Mouse (Mus musculus) ES-E14 (cell line): ENCODE data around the gene Gm20821. TPM values are rescaled to one million over a fixed set of nuclear protein-coding genes. Genes with fewer than 3 reads are reported as not detected.
"Not testable (repeated sequence)": the region's sequence is repeated elsewhere in the genome, so short reads cannot be mapped to it uniquely, and the experiment has no call there.

Experiments used
- DNase-seq: peaks from one replicate; pipeline ENCODE4 v3.0.0-alpha.2; 2013; ENCODE audit warnings: low read depth, low spot score
- H3K27ac ChIP-seq: 2 replicates; pipeline ENCODE4 v1.5.1; 2012; ENCODE audit warnings: low read depth, mild to moderate bottlenecking, low read length, moderate library complexity, mixed read lengths; ENCODE audit not compliant: poor library complexity, insufficient read depth, severe bottlenecking
- H3K36me3 ChIP-seq: 2 replicates; pipeline ENCODE4 v1.6.1; 2012; ENCODE audit warnings: mild to moderate bottlenecking, low read length, moderate library complexity, mixed read lengths; ENCODE audit not compliant: control insufficient read depth, poor library complexity, insufficient read depth, severe bottlenecking
- H3K4me1 ChIP-seq, 2 experiments: fragments of 150-350 bp in 1 of 2; sonication (generic) in 1 of 2; 2 replicates each; pipeline ENCODE4 v1.6.1; 2012; ENCODE audit warnings: low read length in 2 of 2, mild to moderate bottlenecking in 1 of 2, mixed read lengths in 1 of 2; ENCODE audit not compliant: control insufficient read depth in 2 of 2, insufficient read depth in 2 of 2, poor library complexity in 1 of 2
- H3K4me3 ChIP-seq, 2 experiments: fragments of 150-350 bp in 1 of 2; sonication (generic) in 1 of 2; 2 replicates each; pipeline ENCODE4 v1.5.1; 2012; ENCODE audit warnings: low read length in 2 of 2, low read depth in 1 of 2, mild to moderate bottlenecking in 1 of 2, mixed read lengths in 1 of 2; ENCODE audit not compliant: insufficient read depth in 1 of 2, poor library complexity in 1 of 2, severe bottlenecking in 1 of 2
- H3K9ac ChIP-seq: 2 replicates; pipeline ENCODE4 v1.6.1; 2012; ENCODE audit warnings: low read depth, mild to moderate bottlenecking, low read length, mixed read lengths; ENCODE audit not compliant: poor library complexity, insufficient read depth, severe bottlenecking
- H3K9me3 ChIP-seq: fragments of 150-350 bp; sonication (generic); 2 replicates; pipeline ENCODE4 v1.6.1; 2012; ENCODE audit warnings: low read depth, mild to moderate bottlenecking, low read length; ENCODE audit not compliant: control insufficient read depth, insufficient read depth
- in situ Hi-C, 2 experiments: fragments of 600-800 bp; cut with MboI; formaldehyde crosslinking; loops; one replicate each; pipeline ENCODE4 v1.15.1; 2025; ENCODE audit warnings: low sequenced_read_pairs in 2 of 2, inconsistent platforms in 1 of 2; ENCODE audit not compliant: unreplicated experiment in 2 of 2
- total RNA-seq: library from RNA; depleted of rRNA; stranded (reverse); fragments of 300-350 nt; gene quantifications from 2 replicates; pipeline ENCODE4 v1.2.3, GENCODE M21; 2012; rRNA removed

Gene Gm20821
- not detected in 2 replicates for total RNA-seq

DNA sequence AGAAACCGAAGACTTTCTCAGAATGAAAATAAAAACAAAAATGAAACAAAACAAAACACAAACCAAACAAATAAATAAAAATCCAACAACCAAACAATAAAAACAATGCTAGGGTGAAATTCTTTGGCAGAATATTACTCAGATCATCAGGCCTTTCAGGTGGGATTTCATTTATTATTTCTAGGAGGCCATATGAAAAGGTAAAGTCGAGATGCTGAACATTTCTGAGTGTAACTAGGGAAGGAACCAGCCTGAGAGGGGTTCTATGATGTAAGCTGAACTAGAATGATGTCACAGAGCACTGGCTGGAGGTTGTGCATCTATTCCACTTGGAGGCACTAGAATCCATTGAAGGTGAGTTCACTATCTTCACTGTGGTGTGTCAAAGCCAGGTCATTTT, at the start of gene Gm20821:
Gene Gm20821 (plus strand): TSS at position 301 of the 400 bp plus-strand sequence.
- H3K4me1 ChIP-seq, H3K36me3 ChIP-seq, H3K9me3 ChIP-seq, H3K4me3 ChIP-seq, DNase-seq, H3K9ac ChIP-seq, H3K27ac ChIP-seq, in situ Hi-C loops: not testable (repeated sequence)
